Mouse (Mus musculus) gastrocnemius, adult 2 months (tissue): Measurements from ENCODE around the gene Ep300. TPM values are rescaled to one million over a fixed set of nuclear protein-coding genes. Genes with fewer than 3 reads are reported as not detected.
"Not testable (repeated sequence)": the region's sequence is repeated elsewhere in the genome, so short reads cannot be mapped to it uniquely, and the experiment has no call there.

Experiments
- DNase-seq: peaks from one replicate; pipeline ENCODE4 v3.0.0; 2022
- H3K27ac ChIP-seq: fragments of 200-600 bp; 2 replicates; pipeline ENCODE4 v1.8.1; 2022; ENCODE audit warnings: mild to moderate bottlenecking
- H3K4me3 ChIP-seq: fragments of 200-600 bp; 2 replicates; pipeline ENCODE4 v1.8.1; 2022; ENCODE audit warnings: mild to moderate bottlenecking, moderate library complexity
- CTCF ChIP-seq: fragments of 200-600 bp; IDR thresholded peaks from 2 replicates; pipeline ENCODE4 v1.8.1; 2022; ENCODE audit warnings: antibody characterized with exemption, mild to moderate bottlenecking, moderate library complexity
- intact Hi-C: fragments of 180-260 bp; cut with DNase I; formaldehyde crosslinking; loops from one replicate; pipeline ENCODE4 v1.15.1; 2025
- microRNA-seq: library from miRNA; unstranded; fragments of <30 nt; microRNA quantifications from one replicate; pipeline ENCODE4 v1.2.0, GENCODE M21; 2021
- total RNA-seq, 2 experiments: library from RNA; stranded (reverse); gene quantifications; 2 replicates each; pipeline ENCODE4 v1.2.3; 2021

Gene Ep300
- total RNA-seq, 2 experiments from 2014 or later = 37.8 to 39.5 TPM

DNA sequence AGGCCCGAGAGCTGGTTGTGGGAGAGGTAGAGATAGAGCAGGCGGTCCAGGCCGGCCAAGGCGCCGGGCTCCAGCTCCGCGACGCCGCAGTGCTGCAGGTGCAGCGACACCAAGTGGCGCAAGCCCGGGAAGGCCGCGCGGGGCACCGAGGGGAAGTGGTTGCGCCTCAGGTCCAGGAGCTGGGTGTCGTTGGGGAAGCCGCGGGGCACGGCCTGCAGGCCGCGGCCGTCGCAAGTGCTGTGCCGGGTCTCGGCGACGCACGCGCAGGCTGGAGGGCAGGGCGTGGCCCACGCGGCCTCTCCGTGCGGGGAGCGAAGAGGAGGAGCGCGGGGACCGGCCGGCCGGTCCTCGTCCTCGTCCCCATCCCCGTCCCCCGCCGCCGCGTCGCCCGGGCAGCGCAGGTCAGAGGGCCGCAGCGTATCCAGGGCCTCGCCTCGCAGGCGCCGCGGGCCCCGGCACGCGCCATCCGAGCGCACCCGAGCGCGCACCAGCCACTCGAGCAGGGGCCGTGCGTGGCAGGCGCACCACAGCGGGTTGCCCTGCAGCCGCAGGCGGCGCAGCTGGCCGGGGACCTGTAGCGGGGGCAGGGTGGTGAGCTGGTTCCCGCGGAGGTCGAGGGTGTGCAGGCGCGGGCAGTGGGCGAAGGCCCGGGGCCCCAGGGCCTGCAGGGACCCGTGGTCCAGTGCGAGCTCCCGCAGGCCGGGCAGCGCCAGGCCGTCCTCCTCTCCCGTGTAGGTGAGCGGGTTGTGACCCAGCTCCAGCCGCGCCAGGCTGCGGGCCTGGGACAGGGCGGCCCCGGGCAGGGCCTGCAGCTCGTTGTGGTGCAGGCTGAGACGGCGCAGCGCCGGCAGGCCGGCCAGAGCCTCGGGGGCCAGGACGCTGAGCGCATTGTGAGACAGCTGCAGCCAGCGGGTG is 109.1 kb downstream of the Ep300 start:
- peak; percentile 92 for DNase-seq

DNA sequence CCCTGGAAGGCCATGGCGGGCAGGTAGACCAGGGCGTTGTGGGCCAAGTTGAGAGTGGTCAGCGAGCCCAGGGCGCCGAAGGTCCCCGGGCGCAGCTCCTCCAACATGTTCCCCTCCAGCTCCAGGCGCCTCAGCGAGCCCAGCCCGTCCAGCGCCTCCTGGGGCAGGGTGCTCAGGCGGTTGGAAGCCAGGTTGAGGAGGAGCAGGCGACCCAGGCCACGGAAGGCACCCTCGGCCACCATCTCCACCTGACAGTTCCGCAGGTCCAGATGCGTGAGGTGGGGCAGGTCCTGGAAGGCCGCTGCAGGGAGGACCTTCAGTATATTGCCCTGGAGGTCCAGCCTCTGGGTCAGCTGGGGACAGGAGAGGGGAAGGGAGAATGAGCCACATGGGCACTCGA is 109.7 kb downstream of the Ep300 start:
- Histone ChIP-seq H3K27ac (peak overlapping the region; percentile 82), H3K4me3 (peak overlapping the region; percentile 87)
- intact Hi-C loops = no loop called here
- DNase-seq = no peak
- no peak for TF ChIP-seq CTCF

More for the DNA sequence above, 109.1 kb downstream of the Ep300 start:
- peak overlapping the region; percentile 82 for H3K27ac ChIP-seq
- intact Hi-C loops = no loop called here
- H3K4me3 ChIP-seq = peak overlapping the region; percentile 87
- TF ChIP-seq CTCF = peak; percentile 84

DNA sequence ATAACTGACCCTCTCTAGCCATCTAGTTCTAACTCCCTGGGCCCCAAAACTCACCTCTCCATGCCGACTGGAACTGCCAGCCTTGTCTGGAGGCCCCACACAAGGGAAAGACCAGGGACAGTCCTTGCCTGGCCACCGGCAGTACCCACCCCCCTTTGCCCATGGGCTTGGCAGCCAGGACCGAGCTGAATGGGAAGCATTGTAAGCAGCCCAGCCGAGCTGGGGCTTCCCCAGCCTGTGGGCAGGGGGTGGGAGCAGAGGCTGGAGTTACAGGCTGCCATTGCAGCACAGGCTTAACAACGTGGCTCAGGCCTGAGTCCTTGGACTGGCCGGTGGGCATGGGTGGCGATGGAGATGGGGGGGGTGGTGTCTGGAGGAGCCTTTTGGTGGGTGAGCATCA is 112.0 kb downstream of the Ep300 start, which contains the start of gene Chadl:
Chadl (minus strand) TSS at position 113 of the 400 bp plus-strand sequence.
- intact Hi-C loops = no loop called here
- no peak for DNase-seq
- no peak within 1 kb of the TSS for H3K4me3 ChIP-seq
- no peak for TF ChIP-seq CTCF
- no peak within 1 kb of the TSS for H3K27ac ChIP-seq

DNA sequence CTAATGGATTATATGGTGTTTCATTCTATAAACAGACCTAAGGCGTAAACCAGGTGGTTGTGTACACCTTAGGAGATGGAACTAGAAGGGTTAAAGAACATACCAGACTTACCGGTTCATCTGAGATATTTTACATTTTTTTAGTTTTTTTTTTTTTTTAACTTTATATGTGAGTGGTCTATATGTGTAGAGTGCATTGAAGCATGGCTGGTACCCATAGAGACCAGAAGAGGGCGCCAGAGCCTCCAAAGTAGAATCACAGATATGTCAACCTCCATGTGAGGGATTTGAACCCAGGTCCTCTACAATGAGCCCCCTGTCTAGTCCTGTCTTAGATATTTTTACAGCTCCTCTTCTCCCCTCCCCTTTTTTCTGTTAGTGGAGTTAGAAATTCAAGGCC is 112.7 kb downstream of the Ep300 start:
- no peak for DNase-seq
- H3K4me3 ChIP-seq = no peak overlapping the region
- intact Hi-C loops = no loop called here
- peak; percentile 79 for TF ChIP-seq CTCF
- no peak overlapping the region for H3K27ac ChIP-seq

DNA sequence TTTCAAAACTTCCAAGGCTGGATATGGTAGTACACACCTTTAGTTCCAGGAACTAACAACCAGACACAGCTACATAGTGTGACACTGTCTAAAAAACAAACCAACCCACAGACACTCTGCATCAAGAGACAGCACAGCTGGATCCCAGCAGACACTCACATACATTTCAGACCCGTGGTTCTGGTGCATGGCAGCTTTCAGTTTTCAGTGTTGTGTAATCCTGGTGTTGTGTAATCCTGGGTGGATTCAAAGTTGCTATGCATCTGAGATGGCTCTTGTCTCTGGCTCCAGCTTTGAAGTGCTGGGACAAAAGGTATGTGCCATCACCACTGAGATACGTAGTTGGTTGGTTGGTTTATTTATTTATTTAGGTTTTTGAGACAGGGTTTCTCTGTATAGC is 113.4 kb downstream of the Ep300 start:
- intact Hi-C loops = no loop called here
- no peak for TF ChIP-seq CTCF
- no peak for DNase-seq
- Histone ChIP-seq H3K27ac (no peak overlapping the region), H3K4me3 (no peak overlapping the region)

DNA sequence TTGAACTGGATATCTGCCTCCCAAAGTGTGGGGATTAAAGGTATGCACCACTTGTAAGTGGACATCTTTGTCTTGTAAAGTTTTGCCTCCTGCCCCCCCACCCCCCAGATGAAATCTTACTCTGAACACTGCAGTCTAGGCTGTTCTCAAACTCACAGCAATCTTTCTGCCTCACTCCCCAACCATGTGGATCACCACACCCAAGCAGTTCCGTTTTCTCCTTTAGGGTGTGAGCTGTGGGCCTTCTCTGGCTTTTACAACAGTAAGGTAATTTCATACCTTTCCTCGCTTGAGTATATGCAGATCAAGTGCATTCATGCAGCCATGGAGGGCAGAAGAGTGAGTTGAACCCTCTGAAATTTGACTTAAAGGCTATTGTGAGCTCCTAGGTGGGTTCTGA is 115.0 kb downstream of the Ep300 start:
- intact Hi-C loops = no loop called here
- TF ChIP-seq CTCF = no peak
- DNase-seq = no peak
- Histone ChIP-seq H3K27ac (no peak overlapping the region), H3K4me3 (no peak overlapping the region)

DNA sequence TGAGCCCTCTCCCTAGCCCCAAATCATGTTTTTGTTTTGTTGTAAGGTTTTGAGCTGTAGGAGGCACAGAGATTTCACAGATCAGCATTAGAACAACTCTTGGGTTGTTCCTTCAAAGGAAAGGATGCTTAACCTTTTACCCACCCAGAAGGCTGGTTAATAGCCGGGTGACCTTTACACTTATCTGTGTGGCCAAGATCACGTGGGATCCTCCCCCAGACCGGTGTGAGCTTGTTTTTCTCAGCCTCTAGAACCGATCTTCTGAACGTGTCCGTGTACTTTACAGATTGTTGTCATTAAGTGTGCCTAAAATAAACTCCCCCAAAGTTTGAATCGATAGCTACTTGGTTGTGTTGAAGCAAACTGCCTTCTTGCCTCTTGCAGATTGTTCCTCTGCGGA is 115.5 kb downstream of the Ep300 start:
- DNase-seq = no peak
- intact Hi-C loops = no loop called here
- no peak for TF ChIP-seq CTCF
- no peak overlapping the region for H3K4me3 ChIP-seq
- H3K27ac ChIP-seq = no peak overlapping the region

DNA sequence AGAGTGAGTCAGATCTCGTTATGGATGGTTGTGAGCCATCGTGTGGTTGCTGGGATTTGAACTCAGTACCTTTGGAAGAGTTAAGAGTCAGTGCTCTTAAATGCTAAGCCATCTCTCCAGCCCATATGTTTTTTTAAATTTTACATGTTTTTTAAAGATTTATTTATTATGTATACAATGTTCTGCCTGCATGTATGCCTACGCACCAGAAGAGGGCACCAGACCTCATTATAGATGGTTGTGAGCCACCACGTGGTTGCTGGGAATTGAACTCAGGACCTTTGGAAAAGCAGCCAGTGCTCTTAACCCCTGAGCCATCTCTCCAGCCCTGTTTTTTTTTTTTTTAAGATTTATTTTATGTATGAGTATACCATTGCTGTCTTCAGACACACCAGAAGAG is 116.2 kb downstream of the Ep300 start:
- intact Hi-C loops, H3K4me3 ChIP-seq: not testable (repeated sequence)

More for the DNA sequence above, 116.2 kb downstream of the Ep300 start:
- DNase-seq, H3K27ac ChIP-seq: not testable (repeated sequence)
- TF ChIP-seq CTCF = peak; percentile 14; the same call in 1 of the 2 replicates

Small RNA genes lying within 50 kb of the gene (microRNA-seq; reads per million reads assigned to microRNA genes)
- not detected for gene Gm23880

Other genes starting within 250 kb of the Ep300 start
- gene Slc25a17, start 224.5 kb upstream of the Ep300 start, total RNA-seq = 10 to 100 TPM in 1 of 2 experiments, 1 to 10 TPM in 1; 8.7 to 10.8 TPM
- 100 to 1,000 TPM in 1 of 2 experiments, 10 to 100 TPM in 1; 86.8 to 114 TPM for gene St13, start 185.3 kb upstream of the Ep300 start, total RNA-seq
- gene Xpnpep3, start 185.2 kb upstream of the Ep300 start, total RNA-seq = 1 to 10 TPM; 4.8 to 7.4 TPM
- not detected for gene Dnajb7, start 177.1 kb upstream of the Ep300 start, total RNA-seq
- 100 to 1,000 TPM in 1 of 2 experiments, 10 to 100 TPM in 1; 89.4 to 110 TPM for gene Rbx1, start 119.1 kb upstream of the Ep300 start, total RNA-seq
- gene L3mbtl2, start 78.5 kb downstream of the Ep300 start, total RNA-seq = 1 to 10 TPM; 7.3 to 9.0 TPM
- 1 to 10 TPM; 1.3 to 1.4 TPM for gene Chadl, start 111.9 kb downstream of the Ep300 start, total RNA-seq
- gene Zc3h7b, start 159.7 kb downstream of the Ep300 start, total RNA-seq = 10 to 100 TPM; 30.2 to 34.3 TPM
- 10 to 100 TPM; 23.7 to 24.1 TPM for gene Rangap1, start 160.2 kb downstream of the Ep300 start, total RNA-seq
- gene Tef, start 217.1 kb downstream of the Ep300 start, total RNA-seq = 100 to 1,000 TPM; 101 to 191 TPM